Mouse (Mus musculus): Measurements from ENCODE around the gene Mcpt4.

- TF ChIP-seq POLR2A (IDR thresholded peaks at IDR 0.05; ENCODE audit: insufficient read depth, low read depth, low read length) (no peak), CTCF (IDR thresholded peaks at IDR 0.05) (no peak)
Observed at GRCm38 (mm10) chr14:56082016-56082415, 19.9 kb upstream of the Mcpt4 start.
